Mouse (Mus musculus): ENCODE data around the gene Cog5.

Cog5 gene

DNA sequence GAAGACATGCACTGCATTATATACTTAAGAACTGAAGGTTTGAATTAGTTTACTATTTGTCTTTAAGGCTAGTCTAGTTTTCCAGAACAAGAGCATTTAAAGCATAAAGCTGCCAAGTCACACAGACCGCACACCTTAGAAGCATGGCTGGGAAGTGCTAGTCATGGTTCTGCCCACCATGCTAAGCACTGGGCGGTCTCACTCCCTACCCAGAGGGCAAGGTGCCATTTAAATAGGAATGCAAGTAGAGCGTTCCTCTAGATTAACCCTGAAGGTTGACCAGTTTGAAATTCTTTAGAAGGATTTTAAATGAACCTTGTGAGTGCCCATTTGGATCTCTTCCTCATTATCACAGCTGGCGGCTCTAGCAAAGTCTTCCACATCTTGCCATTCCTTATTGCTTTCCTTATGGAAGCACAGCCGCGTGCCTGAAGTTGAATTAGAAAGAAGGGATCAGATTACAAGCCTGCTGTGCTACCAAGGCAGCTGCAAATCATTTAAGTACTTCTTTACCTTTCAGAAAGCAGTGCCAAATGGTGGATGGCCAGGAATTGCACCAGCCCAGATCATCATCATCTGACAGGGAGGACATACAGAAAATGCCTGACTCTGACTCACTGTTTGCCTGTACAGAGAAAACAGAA is 282.1 kb downstream of the Cog5 start:
- intact Hi-C loops (cut with DNase I), result no loop called here

DNA sequence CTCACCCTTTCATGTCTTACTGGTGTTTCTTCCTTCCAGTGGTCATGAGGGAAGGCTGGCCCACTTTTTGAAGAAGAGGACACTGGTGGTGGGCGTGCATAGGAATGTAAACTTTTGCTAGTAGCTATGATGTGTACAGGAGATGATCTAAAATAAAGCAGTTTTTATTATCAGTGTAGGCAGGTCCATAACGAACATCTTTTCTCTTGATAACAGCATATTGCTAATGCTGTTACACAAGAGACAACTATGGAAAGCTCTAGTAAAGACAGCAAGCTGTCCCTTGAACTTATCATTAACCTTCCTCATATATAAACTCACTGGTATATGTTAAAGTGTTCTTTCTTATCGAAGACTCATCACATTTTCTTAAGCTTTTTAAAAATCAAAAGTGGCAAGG is 282.9 kb downstream of the Cog5 start:
- intact Hi-C loops (cut with DNase I), result no loop called here

DNA sequence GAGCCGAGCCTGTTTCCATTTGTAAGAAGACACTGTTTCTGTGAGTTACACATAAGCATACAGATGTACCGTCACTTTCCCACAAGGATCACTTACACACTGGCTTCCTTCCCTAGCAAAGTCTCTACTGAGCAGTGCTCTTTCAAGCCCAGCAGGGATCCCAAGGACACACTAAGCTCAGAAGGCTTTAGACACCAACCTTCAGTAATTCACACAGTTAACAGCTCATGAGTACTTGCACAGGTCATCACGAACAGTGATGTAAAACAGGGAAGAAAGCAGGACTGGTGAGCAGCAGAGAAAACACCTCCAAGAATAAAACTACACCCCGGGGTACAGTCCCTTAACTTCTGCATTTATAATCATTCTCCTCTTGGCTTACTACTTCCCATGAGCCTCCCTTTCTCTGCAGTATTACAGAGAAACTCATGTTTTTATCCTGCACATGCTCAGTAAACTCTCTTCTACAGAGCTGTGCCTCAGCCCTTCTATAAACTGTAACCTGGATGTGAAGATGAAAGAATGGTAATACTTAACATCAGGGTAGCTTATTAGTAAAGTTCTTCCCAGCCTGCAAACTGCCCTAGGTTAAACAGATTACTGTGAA is 283.8 kb downstream of the Cog5 start:
- intact Hi-C loops (cut with DNase I), result no loop called here

DNA sequence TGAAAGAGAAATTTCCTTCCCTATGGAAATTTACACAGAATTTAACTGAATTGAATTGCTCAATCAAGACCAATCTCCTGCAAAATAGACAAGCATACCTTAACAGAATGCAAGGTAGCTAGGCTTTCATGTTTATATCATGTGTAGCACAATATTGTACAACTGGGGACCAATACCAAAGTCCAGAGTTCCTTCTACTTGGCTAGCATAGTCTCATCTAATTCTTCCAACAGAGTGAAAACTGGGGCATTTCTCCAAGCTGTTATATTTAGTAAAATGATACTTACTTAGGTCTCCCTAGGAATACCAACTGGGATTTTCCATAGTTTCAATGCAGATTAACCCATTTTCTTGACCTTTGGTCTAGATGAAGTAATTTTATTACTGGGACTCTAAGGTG is 284.4 kb downstream of the Cog5 start:
- intact Hi-C loops (cut with DNase I), result no loop called here

DNA sequence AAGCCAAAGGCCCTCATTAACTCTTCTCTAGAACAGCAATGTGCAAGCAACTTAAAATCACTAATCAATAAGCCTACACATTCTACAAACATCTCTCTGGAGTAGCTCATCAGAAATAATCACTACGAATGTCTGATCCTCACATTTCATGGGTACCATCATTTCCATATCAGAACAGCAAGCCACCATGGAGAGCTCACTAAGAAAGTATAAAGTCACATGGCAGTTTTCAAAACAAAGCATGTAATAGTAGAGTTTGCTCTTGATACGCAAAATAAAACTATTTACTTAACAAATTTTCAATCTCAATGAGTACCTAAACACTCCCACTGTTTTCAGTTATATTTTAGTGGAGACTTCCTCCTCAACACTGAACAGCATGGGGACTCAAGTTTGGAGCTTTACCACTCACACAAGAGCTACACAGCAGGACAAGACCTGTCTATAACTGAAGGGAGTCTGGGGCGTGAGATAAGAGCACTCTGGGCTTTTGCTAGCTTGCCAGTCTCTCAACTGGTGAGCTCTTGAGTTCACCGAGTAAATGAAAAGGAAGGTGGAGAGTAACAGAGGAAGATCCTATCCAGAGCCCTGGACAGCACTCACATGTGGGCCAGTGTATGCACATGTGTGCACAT is 288.5 kb downstream of the Cog5 start:
- intact Hi-C loops (cut with DNase I), result no loop called here

DNA sequence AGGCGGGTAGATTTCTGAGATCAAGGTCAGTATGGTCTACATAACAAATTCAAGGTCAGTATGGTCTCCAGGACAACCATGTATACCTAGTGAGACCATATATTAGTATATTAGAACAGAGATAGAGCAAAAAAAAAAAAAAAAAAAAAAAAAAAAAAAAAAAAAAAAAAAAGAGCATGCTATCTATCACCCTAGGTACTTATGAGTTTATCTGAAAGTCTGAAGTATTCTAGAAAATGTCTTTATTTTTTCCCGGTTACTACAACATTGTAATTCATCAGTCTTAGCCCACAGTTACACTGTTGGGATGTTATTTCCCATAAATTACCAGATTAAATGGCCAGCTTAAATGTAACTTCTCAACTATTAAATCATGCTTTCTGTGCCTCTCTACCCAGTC is 289.7 kb downstream of the Cog5 start:
- intact Hi-C loops (cut with DNase I), result no loop called here

DNA sequence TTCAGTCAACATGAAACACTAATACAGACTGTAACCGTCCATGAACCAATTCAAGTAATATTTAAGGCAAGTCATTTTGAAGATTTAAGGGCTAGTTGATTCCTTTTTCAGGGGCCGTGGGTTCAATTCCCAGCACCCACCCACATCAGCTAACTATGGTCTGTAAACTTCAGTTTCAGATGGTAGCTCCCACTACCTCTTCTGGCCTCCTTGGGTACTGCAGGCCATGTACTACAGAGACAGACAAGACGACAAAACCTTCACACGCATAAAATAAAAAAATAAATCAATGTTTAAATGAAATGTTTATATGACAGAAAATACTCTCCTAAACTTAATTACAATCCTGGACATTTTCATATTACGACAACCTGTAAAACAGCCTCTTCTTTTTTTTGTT is 292.8 kb downstream of the Cog5 start:
- intact Hi-C loops (cut with DNase I), result no loop called here

DNA sequence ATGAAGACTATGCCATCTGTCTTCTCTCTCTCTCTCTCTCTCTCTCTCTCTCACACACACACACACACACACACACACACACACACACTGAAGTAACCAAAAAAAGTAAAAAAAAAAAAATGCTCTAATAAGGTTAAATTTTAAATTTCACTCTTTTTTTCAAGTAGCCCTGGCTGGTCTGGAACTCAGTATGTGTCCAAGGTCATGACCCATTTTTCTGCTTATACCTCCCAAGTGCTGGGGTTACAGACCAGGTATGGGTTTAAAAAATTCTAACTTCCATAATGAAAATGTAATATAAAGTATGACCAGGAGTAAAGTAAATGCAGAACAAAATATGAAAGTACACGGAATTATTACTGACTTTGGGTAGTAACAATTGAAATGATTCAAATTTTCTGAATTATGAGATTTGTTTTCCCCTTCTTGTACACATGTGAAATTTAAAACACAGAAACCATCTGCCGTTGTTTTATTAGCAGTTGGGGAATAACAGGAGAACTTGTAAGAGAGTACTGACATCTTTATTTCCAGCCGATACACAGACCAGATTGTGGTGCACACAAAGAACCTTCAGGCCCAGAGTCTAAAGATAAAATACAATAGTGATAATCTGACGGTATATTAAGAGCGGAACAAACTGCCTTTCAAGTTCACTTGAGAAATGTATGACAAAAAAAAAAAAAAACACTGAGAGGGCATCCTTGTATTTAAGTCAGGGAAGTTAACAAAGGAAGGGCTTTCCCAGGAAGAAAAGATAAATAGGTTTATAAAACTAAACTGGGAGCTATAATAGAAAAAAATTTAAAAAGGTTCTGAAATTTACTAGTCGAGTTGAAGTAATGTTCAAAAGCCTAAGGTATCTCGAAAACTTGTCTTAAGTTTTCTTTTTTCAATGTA is 293.7 kb downstream of the Cog5 start:
- intact Hi-C loops (cut with DNase I), result no loop called here

DNA sequence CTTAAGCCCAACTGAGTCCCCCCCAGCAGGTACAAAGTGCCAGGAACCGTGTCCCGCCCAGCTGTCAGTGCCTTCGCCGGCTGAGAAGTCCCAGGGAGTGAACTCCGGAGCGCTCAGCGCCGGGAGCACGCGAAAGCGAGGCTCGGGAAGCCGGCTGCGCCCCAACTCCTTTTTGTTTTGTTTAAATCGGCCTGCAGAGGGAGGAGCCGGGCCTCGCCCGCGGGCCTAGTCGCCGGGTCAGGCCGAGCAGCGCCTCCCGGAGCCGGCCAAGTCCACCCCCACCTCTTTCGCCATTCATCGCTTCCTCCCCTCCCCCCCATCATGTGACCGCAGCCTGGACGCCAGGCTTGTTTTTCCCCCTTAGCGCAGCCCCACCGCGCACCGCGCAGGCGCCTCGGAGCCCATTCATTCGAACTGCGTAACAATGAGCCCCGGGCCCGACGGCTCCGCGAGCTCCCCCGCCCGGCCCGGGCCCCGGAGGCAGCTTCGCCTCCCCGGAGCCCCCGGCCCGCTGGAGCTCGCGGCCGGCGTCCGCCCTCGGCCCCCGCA is 294.6 kb downstream of the Cog5 start:
- intact Hi-C loops (cut with DNase I), result no loop called here

DNA sequence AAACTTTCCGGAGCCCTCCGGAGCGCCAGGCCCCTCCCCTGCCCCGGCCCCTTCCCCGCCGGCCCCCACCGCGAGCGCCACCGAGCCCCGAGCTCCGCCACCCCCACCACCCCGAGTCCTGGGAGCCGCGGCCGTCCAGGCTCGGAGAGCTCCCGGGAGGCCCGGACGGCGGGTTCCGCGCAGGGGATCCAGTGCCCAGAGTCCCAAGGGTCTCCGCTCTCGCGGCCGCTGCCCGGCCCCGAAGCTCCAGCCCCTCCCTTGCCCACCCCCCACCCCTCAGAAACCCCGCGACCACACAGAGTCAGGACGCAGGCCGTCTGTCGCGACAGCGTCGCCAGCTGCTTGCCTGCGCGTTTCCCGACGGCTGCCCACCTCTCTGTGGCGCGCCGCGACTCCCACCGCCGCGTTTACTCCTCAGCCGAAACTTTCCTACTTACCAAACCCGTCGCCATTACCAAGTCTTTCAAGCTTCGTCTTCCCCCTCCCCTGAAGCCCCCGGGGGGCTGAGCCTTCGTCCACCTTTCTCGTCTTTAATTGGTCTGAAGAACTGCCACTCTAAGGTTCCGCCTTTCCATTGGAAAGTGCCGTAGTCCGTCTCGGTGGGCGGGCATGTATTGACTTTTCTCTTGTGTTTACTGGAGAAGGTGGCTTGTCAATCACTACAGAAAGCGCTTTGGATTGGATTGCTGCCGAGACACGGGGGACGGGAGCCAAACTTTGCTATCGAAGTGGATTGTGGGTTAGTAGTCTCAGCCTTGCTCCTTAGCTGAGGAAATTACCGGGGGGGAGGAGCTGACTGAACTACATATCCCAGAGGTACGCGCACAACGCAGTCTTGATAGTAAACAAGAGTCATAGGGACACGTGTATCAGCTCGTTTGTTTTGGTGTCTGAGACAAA is 295.3 kb downstream of the Cog5 start, which contains the start of gene Hbp1:
Hbp1 (minus strand) TSS at position 777 of the 900 bp plus-strand sequence.
- intact Hi-C loops (cut with DNase I), result no loop called here

DNA sequence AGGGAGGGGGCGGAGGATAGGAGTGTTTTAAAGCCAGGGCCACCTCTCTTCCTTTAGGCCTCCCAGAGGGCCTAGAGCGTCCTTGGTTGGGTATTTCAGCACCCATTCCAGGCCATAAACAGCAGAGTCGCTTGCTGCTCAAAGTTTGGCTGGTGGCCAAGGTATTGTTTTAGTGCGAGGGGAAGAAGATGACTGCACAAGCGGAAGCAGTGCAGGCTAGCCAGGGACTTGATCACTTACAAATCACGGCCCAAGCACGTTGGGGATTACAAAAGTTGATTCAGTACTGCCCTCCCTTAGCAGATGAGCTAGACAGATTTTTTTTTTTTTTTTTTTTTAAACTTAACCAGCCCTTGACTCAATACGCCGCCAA is 296.0 kb downstream of the Cog5 start:
- intact Hi-C loops (cut with DNase I), result no loop called here

DNA sequence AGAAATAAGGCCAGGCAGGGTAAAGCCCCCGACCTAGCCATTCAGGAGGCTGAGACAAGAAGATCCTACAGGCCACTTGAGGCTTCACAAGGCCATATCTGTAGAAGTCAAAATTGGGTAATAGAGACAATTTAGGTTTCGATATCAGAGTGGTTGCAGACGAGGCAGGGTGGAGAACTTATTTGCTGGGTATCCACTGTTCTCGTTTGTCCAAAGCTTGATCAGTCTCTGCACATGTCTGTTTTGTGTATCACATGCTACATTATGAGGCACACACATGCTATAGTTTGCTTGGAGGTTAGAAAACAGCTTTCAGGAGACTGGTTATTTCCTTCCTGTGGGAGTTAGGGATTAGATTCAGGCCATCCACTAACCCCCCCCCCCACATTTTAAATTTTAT is 301.2 kb downstream of the Cog5 start:
- intact Hi-C loops (cut with DNase I), result no loop called here

DNA sequence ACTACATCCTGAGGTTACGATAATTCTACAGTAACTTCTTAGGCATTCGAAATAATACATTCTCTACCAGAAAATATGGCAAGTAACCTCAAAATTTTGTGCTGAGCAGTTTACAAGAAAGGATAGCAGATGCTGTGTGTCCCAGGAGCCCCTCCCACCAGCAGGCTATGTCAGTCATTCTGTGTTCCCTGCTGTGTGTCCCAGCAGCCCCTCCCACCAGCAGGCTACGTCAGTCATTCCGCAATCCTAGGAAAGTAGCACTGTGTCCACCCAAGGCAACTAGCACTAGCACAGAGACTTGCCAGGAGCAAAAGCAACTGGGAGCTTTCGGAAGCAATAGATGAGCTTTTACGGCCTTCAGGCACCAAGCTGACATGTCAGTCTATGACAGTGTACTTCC is 309.4 kb downstream of the Cog5 start:
- intact Hi-C loops (cut with DNase I), result no loop called here

DNA sequence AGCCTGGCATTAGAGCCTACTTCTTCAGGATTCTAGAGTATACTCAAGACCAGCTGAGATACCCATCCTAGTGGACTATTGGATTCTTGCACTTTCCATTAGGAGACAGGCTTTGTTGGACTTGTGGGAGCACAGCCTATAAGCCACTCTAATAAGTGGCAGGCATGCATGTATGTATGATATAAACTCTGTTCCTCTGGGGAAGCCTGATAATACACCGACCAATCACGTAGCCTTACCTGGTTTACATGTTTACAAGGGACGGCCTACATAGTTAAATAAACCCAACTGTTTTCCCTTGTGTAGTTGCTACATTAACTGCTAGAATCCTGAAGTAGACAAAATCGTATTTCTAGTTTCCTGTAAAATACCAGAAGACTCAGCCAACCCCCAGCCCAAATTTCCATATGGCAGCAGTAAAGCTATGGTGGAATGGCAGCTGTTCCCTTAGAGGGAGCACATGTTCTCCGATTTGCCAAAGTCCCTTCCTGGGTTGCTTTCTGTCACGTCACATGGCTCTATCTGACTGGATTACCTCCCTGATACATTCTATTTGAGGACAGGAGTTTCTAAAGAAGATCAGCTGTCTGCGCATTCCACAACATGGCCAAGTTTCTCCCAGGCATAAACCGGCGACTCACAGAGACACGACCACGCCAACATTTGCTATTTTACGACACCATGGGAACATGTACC is 311.0 kb downstream of the Cog5 start:
- intact Hi-C loops (cut with DNase I), result loop anchor here (2.0 kb wide), 1 partner anchor 281 kb away; no protein-coding TSS in a partner anchor

DNA sequence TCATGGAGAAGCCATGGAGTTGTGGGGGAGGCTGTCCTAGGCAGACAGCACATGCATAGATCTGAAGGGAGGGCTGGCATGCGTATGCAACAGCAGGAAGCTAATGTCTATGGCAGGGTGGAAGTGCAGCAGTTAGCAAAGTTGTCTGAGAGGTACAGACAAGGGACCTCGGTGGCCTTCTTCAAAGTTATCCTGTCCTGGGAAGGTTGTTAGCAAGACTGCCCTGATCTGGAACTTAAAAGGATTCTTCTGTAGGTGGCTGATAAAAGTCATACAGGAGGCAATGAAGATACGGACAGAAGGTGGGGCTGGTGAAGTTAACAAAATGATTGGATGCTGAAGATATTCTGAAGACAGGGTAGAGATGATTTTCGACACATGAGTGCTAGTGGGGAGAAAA is 311.7 kb downstream of the Cog5 start:
- intact Hi-C loops (cut with DNase I), result loop anchor here (2.0 kb wide), 1 partner anchor 280 kb away; no protein-coding TSS in a partner anchor

DNA sequence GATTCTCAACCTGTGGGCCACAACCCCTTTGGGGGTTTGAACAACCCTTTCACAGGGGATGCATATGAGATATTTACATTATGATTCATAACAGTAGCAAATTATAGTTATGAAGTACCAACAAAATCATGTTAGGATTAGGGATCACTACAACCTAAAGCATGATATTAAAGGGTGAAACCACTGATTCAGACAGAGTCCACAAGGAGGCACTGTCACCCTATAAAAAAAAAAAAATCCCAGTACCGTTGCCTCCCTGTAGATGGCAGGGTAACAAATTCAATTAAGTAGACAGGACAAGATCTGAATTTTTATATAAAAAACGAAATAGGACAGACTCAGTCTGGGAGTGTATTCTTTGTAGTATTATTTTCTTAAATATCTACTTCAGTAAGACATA is 312.9 kb downstream of the Cog5 start:
- intact Hi-C loops (cut with DNase I), result loop anchor here (1.0 to 2.0 kb wide), 2 partner anchors 177 to 279 kb away; no protein-coding TSS in a partner anchor

DNA sequence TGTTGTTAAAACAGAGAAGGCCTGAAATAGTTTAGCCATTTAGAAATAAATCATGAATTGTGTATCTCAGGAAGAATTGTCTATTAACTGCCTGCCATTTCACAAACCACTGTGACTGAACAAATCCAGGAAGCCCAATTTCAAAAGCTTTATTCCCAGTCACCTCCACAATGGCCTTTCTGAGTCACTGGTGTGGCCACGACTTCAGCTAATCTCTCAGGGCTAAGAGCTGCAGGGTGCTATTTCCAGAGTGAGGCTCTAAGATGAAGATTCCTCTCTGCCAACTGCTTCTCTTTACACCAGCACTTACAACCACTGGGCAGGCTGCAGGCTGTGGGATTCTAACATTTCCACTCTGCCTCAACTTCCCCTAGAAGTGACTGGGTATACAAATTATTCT is 314.4 kb downstream of the Cog5 start:
- intact Hi-C loops (cut with DNase I), result no loop called here

DNA sequence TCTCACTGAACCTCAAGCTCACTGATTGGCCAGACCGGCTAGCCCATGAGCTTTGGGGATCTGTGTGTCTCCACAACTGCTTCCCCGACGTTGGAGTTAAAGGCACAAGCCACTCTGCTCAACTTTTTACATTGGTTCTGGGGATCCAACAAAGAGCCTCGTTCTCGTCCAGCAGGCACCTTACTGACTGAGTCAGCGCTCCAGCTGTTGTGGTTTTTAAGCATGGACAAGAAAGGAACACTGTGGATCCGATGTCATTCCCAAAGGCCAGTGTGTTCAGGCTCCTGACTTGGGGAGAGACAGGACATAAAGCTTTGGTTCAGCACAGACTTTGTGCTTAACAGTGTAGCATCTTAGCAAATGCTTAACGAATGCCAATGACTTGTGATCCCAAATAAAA is 316.9 kb downstream of the Cog5 start:
- intact Hi-C loops (cut with DNase I), result no loop called here

DNA sequence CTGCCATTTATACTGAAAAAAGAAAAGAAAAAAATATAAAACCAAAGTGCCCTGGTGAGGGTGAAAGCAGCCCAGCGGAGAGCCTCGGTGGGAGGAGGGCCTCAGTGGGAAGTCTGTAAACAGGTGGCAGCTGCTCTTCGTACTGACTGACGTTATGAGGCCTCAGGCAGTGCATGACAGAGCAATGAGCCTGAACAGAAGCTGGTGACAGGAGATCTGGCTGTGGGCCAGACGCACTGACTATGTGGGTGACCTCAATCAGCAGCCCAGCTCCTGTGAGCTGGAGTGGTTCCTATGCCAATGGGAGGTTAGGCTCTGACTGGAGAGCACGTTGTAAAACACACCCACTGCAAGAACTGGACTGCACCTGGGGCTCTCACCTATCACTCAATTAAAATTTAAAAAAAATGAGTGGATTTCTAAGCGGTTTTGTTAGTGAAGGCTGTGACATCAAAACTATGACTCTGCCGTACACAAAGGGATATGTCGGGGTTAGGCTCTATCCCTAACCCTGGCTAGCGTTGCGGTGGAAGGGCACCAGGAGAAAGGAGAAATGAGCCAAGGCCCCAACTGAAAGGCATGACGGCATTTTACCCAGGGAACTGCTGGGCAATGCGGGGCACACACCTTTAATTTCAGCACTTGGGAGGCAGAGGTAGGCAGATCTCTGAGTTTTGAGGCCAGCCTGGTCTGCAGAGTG is 319.0 kb downstream of the Cog5 start:
- intact Hi-C loops (cut with DNase I), result no loop called here

All from adrenal gland (tissue).